Mouse (Mus musculus) hindbrain, embryonic 10.5 days (tissue): ENCODE measurements around the gene Kcnip4. TPM values are rescaled to one million over a fixed set of nuclear protein-coding genes. Genes with fewer than 3 reads are reported as not detected.

ENCODE experiments used
- DNase-seq: peaks from one replicate; pipeline ENCODE4 v3.0.0-alpha.2; 2017; ENCODE audit warnings: low spot score
- H3K27ac ChIP-seq: fragments of 300-500 bp; sonication (generic); 2 replicates; pipeline ENCODE4 v1.5.1; 2016; ENCODE audit warnings: mild to moderate bottlenecking, moderate library complexity
- H3K27me3 ChIP-seq: fragments of 300-500 bp; sonication (generic); 2 replicates; pipeline ENCODE4 v1.6.1; 2016; ENCODE audit warnings: mild to moderate bottlenecking; ENCODE audit not compliant: poor library complexity, insufficient read depth, severe bottlenecking
- H3K36me3 ChIP-seq: fragments of 300-500 bp; sonication (generic); 2 replicates; pipeline ENCODE4 v1.6.1; 2016; ENCODE audit warnings: mild to moderate bottlenecking, moderate library complexity
- H3K4me1 ChIP-seq: fragments of 300-500 bp; sonication (generic); replicated peaks from 2 replicates; pipeline ENCODE4 v1.6.1; 2016; ENCODE audit warnings: mild to moderate bottlenecking
- H3K4me3 ChIP-seq: fragments of 300-500 bp; sonication (generic); 2 replicates; pipeline ENCODE4 v1.5.1; 2016; ENCODE audit warnings: mild to moderate bottlenecking, moderate library complexity
- H3K9me3 ChIP-seq: fragments of 300-500 bp; sonication (generic); 2 replicates; pipeline ENCODE4 v1.6.1; 2016; ENCODE audit warnings: mild to moderate bottlenecking, moderate library complexity
- WGBS: fragments of 180-500 bp; shearing (Covaris S2); methylation state at CpG from one replicate; pipeline ENCODE4 v1.1.7; 2016; 5-methylcytosine and 5-hydroxymethylcytosine counted together
- polyA plus RNA-seq: library from polyadenylated mRNA; unstranded; fragments of >200 nt; fragmentation: Nextera tagmentation; extraction: Ambion mirVana; gene quantifications from 2 replicates; pipeline ENCODE4 v1.2.1, GENCODE M21; 2016

Gene Kcnip4
- polyA plus RNA-seq, 1 experiment from 2014 or later = 1.7 TPM

DNA sequence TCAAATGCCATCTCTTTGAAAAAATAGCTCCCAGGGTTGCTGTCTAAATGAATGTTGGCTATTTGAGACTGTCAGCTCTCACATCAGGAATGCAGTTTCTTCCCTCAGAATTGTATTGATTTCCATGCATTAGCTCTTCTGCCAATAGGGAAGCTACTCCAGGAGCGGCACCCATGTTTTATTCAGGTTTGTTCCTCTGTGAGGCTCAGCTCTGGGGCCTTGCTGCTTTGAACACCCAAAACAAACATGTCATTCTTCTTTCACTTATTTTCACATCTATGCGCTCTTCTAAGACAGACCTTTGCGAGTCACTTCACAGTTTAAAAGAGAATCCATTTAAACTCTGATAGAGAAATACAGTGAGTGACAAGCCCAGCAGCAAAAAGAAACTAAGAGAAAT is 862.2 kb downstream of the Kcnip4 start:
- 74% methylated on average over 3 of the region's 3 CpGs for WGBS
- Histone ChIP-seq H3K9me3 (no peaks in the 10 kb centered on the region), H3K27ac (no peak overlapping the region), H3K4me3 (no peak overlapping the region), H3K36me3 (no peaks in the 10 kb centered on the region), H3K27me3 (no peaks in the 10 kb centered on the region), H3K4me1 (no peaks in the 10 kb centered on the region)
- no peak for DNase-seq

DNA sequence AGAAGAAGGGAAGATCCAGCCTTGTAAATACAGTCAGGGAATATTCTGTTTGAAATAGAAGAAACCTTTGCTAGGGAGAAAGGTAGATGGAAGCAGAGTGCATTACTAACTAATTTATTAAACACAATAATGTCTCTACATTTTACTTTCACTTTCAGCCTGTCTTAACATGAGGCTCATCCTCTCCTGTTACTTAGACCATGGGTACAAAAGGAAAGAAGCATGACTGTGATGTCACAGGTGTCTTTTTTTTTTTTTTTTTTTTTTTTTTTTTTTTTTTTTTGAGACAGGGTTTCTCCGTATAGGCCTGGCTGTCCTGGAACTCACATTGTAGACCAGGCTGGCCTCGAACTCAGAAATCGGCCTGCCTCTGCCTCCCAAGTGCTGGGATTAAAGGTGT is 864.7 kb downstream of the Kcnip4 start:
- no peak for DNase-seq

DNA sequence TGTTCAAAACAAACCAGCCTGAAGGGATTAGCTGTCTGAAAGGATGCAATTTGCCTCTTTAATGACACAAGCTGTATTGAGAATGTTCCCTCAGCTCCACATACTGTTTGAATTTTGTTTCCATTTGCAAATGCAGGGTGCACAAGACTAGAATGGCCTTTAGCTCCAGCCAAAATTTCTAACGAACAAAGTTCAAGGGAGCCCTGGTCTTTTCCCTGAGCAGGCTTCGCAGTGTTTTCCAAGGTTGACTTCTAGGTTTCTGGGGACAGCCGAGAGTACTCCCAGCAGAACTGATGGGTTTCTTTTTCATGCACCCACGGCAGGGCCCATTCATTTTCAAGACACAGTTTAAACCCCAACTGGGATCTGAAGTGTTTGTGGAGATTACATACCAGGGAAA is 874.2 kb downstream of the Kcnip4 start:
- Histone ChIP-seq H3K27me3 (no peaks in the 10 kb centered on the region), H3K9me3 (no peaks in the 10 kb centered on the region), H3K27ac (no peak overlapping the region), H3K4me3 (no peak overlapping the region), H3K4me1 (no peaks in the 10 kb centered on the region), H3K36me3 (no peaks in the 10 kb centered on the region)
- 76% methylated on average over 4 of the region's 4 CpGs for WGBS
- no peak for DNase-seq

More for the DNA sequence above, 864.7 kb downstream of the Kcnip4 start:
- Histone ChIP-seq H3K27ac (no peak overlapping the region), H3K9me3 (no peaks in the 10 kb centered on the region), H3K4me1 (no peaks in the 10 kb centered on the region), H3K4me3 (no peak overlapping the region), H3K36me3 (no peaks in the 10 kb centered on the region), H3K27me3 (no peaks in the 10 kb centered on the region)
- 100% methylated on average over 3 of the region's 3 CpGs for WGBS

DNA sequence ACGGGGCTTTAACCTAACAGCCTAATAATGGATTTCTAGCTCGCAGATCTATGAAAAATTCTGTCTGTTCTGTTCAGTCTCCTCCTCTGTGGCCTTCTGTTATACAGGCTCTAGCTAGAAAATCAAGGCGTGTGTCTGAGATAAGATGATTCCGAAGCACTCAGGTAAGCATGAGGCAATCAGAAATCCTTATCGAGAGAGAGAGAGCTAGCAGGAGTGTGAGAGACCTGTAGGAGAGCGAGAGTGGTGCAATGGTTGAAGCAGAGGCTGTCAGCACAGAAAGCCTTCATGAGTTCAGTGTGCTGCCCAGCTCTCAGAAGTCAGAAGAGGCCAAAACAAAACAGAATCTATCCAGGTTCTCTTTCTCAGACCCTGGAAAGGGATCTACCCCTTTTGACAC is 888.0 kb downstream of the Kcnip4 start:
- no peaks in the 10 kb centered on the region for H3K9me3 ChIP-seq
- H3K27ac ChIP-seq = no peak overlapping the region
- DNase-seq = no peak
- H3K4me1 ChIP-seq = no peaks in the 10 kb centered on the region
- H3K36me3 ChIP-seq = no peaks in the 10 kb centered on the region
- H3K4me3 ChIP-seq = no peak overlapping the region
- H3K27me3 ChIP-seq = no peaks in the 10 kb centered on the region
- 87% methylated on average over 6 of the region's 6 CpGs for WGBS

DNA sequence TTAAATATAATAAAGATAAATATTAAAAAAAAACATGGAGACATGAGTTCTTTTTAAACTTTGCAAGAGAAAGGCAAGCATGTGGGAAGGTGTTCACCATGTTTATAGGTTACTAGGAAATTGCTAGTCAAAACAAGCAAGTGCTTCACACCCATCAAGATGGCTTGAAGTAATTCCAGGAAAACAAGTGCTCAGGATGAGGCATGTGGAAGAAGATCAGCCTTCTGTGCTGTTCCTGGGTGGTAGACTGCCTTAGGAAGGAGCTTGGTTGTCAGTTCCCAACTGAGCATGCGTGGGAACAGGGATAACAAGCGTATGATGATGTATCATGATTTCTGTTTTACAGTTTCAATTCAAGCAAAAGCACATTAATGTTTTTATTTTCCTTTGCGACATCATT is 891.1 kb downstream of the Kcnip4 start:
- 92% methylated on average over 3 of the region's 3 CpGs for WGBS
- Histone ChIP-seq H3K27ac (no peak overlapping the region), H3K4me3 (no peak overlapping the region), H3K9me3 (no peaks in the 10 kb centered on the region), H3K27me3 (no peaks in the 10 kb centered on the region), H3K36me3 (no peaks in the 10 kb centered on the region), H3K4me1 (no peaks in the 10 kb centered on the region)
- DNase-seq = no peak

DNA sequence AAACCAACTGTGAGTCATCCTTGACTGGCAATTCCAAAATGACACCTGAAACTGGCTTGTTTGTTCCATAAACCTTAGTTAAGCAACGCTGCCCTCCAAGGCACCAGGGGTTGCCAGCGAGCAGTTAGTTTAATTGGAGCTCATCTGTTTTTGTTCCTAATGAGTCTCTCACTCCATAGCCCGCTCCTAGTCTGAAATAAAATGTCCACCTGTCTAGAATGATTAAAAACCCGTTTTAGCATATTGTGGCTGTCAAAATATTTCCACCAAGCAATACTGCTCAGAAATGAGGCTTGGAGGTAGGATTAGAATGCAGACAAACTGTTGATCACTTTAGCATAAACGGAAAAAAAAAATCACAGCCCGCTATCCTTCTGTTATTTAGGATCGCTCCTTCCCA is 901.3 kb downstream of the Kcnip4 start:
- Histone ChIP-seq H3K9me3 (no peaks in the 10 kb centered on the region), H3K27ac (no peak overlapping the region), H3K4me1 (no peaks in the 10 kb centered on the region), H3K27me3 (no peaks in the 10 kb centered on the region), H3K36me3 (no peaks in the 10 kb centered on the region), H3K4me3 (no peak overlapping the region)
- no peak for DNase-seq
- WGBS = 88% methylated on average over 7 of the region's 7 CpGs

DNA sequence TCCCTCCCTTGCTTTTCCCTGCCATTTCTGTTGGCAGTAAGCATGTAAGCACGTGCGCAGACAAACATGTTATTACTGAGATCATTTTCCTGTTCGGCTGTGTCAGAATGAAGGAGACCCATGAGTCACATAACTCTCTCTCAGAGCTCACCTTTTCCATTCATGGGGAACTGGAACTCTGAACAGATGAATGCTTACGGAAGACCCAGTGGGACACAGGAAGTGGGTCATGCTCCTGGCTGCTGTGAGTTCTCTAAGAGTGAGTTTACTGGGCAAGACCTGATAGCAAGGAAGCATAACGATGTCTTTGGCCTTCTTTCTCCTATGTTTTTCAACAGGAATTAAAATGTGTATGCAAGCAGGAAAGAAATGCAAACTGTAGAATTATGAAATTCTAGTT is 917.8 kb downstream of the Kcnip4 start:
- H3K27me3 ChIP-seq = no peaks in the 10 kb centered on the region

DNA sequence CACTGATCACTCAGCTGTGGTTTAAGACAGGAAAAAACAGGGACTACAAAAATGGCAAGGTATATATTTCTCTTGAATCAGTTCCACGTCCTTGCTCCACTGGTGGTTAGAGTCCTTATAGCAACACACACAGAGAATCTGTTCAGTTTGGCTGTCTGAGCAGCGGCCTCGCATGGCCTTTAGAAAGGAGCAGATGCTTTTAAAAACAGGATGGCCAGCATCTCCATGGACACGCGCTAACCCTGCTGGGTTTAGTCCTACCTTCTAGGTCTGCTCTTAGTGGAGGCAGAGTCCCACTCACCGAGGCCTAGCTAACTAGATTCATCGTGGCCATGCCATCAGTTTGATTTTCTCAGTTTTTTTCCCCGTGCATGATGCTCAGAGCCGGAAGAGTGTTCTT is 918.4 kb downstream of the Kcnip4 start:
- DNase-seq = no peak
- Histone ChIP-seq H3K9me3 (no peaks in the 10 kb centered on the region), H3K27me3 (no peaks in the 10 kb centered on the region; the same call in 1 of the 2 replicates), H3K4me1 (no peaks in the 10 kb centered on the region), H3K36me3 (no peaks in the 10 kb centered on the region), H3K4me3 (no peak overlapping the region), H3K27ac (no peak overlapping the region)
- 91% methylated on average over 9 of the region's 9 CpGs for WGBS

More for the DNA sequence above, 917.8 kb downstream of the Kcnip4 start:
- Histone ChIP-seq H3K36me3 (no peaks in the 10 kb centered on the region), H3K4me1 (no peaks in the 10 kb centered on the region), H3K9me3 (no peaks in the 10 kb centered on the region), H3K4me3 (no peak overlapping the region), H3K27ac (no peak overlapping the region)
- 92% methylated on average over 5 of the region's 5 CpGs for WGBS
- no peak for DNase-seq

DNA sequence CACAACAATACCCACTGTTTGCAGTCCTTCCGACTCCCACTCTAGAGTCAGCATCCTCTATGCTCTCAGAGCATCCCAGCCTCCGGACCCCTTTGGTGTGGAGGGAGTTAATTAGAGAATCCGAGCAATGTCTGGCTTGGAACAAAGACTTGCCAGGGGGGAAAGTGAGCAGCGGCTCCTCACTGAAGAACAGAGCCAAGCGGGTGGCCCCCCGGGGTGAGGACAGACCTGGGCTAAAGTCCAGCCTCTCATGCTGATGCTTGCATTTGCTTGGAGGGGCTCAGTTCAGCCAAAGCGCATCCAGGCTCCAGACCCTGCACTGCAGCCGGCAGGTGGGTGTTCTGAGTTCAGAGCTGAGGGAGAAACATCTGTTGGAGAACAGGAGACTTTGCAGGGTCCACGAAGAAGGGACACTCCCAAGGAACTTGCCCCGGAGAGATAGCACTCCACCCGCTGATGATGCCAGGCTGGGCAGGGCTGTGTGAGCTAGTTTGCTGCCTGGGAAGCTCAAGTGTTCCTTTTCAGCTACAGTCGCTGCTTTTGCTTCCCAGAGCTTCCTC is 925.1 kb downstream of the Kcnip4 start:
- peak; percentile 30 for DNase-seq
- peaks cover 3% of the 10 kb centered on the region; the same call in 1 of the 2 replicates for H3K27me3 ChIP-seq
- under 1% methylated on average over 12 of the region's 12 CpGs for WGBS
- H3K36me3 ChIP-seq = no peaks in the 10 kb centered on the region
- peaks cover 12% of the 10 kb centered on the region for H3K4me1 ChIP-seq
- H3K4me3 ChIP-seq = peak overlapping the region; percentile 47
- H3K9me3 ChIP-seq = no peaks in the 10 kb centered on the region
- H3K27ac ChIP-seq = no peak overlapping the region; the same call in 1 of the 2 replicates

DNA sequence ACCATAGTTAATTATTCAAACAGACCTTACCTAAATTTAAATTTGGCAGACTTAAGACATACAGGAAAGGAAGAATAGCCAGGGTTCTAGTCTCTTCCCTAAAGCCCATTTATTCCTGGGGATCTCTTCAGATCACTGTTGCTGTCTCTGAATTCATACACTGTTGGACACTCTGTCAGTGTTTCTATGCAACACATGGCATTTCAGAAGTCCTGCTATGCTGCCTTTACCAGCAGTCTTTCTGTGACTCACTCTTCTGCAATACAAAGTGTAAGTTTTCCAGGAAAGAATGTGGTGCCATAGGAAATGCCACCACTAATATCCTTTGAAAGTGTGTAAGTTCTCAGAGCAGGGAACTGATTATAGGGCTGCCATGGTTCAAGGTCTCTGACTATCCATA is 936.7 kb downstream of the Kcnip4 start:
- Histone ChIP-seq H3K4me3 (no peak overlapping the region), H3K27ac (no peak overlapping the region), H3K4me1 (no peaks in the 10 kb centered on the region), H3K27me3 (no peaks in the 10 kb centered on the region), H3K36me3 (no peaks in the 10 kb centered on the region), H3K9me3 (no peaks in the 10 kb centered on the region)
- DNase-seq = no peak

DNA sequence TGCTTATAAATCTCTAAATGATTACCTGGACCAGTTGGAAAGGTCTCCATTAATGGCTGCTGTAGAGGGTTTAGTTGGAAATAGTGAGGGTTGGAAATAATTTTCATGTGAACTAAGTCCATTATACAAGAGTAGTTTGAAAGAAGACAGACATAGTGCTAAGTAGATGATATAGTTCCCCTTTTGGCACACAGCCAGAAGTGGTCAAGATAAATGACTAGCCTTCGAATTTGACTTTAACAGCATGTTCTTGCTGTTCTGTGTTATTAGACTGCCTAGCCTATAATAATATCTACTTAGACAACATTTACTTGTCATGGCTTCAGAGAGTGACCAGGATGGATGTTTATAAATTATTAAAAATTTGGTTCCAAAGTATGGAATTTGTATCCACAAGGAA is 941.3 kb downstream of the Kcnip4 start:
- Histone ChIP-seq H3K36me3 (no peaks in the 10 kb centered on the region), H3K27me3 (no peaks in the 10 kb centered on the region), H3K9me3 (no peaks in the 10 kb centered on the region), H3K4me1 (no peaks in the 10 kb centered on the region), H3K27ac (no peak overlapping the region), H3K4me3 (no peak overlapping the region)
- 89% methylated on average over 1 of the region's 1 CpGs for WGBS
- DNase-seq = no peak

DNA sequence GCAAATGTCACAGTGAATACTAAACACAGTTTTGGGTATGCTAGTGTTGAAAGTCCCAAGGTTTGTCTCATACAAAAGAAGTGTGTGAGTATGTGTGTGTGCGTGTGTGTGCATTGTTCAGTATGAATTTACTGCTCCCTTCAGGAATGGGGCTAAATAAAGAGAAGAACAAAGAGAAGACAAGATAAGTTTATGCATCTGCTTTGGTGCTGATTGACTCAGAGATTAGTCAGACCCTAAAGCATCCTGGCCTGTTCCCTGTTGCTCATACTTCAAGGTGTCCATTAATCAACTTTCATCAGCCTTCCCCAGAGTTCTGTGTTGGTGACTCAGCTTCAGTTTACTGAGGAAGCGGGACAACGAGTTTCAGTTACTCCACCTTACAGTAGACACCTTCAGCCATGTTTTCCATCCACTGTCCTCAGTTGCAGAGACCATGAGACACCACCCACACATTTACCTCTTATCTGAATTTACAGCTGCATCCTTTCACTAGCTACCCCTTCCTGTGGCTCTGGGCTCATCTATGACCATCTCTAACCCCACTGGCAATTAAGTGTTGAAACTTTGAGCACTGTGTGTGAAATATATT is 960.6 kb downstream of the Kcnip4 start:
- no peaks in the 10 kb centered on the region for H3K36me3 ChIP-seq
- 86% methylated on average over 3 of the region's 3 CpGs for WGBS

DNA sequence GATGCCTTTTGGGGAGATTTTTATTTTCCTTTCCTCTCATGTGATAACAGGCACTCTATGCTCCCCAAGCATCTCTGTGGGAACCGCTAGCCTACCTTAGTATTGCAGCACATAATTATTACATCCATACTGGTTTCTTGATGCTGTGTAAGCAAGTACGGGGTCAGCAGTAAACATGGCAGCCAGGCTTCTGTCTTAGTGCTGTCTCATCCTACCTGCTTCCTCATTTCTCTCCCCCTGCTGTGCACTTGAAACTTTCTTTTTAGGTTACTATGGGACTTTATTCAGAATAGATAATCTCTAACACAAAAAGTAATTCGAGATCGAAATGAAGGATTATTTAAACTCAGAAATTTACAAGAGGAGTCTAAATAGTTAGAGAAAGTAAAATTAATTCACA is 973.0 kb downstream of the Kcnip4 start:
- Histone ChIP-seq H3K9me3 (no peaks in the 10 kb centered on the region), H3K36me3 (no peaks in the 10 kb centered on the region), H3K4me1 (no peaks in the 10 kb centered on the region), H3K27ac (no peak overlapping the region), H3K27me3 (no peaks in the 10 kb centered on the region), H3K4me3 (no peak overlapping the region)
- DNase-seq = no peak
- WGBS = 83% methylated on average over 4 of the region's 4 CpGs

More for the DNA sequence above, 960.6 kb downstream of the Kcnip4 start:
- H3K4me1 ChIP-seq = no peaks in the 10 kb centered on the region
- H3K27ac ChIP-seq = no peak overlapping the region
- DNase-seq = no peak
- no peaks in the 10 kb centered on the region for H3K9me3 ChIP-seq
- H3K27me3 ChIP-seq = no peaks in the 10 kb centered on the region
- H3K4me3 ChIP-seq = no peak overlapping the region

DNA sequence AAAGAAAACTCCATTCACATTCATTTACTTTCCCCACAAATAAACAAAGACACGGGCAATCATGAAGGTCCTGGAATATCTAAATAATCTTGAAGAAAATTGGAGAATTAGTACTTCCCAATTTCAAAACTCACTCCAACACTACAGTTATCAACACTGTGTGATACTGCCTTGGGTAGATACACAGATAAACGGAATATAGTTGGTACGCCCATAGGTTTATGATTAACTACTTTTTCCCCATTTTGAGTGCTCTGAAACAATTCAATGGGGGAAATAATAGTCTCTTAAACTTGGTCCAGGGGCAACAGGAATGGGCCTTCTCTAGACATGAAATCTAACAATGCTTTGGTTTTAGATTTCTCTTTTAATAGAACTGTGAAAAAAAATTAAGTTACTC is 978.9 kb downstream of the Kcnip4 start:
- no peak overlapping the region for H3K27ac ChIP-seq
- H3K4me3 ChIP-seq = no peak overlapping the region
- H3K36me3 ChIP-seq = no peaks in the 10 kb centered on the region
- no peak for DNase-seq
- H3K9me3 ChIP-seq = no peaks in the 10 kb centered on the region
- peaks cover 15% of the 10 kb centered on the region; the same call in 1 of the 2 replicates for H3K4me1 ChIP-seq
- no peaks in the 10 kb centered on the region for H3K27me3 ChIP-seq
- WGBS = 90% methylated on average over 3 of the region's 3 CpGs
